Mouse (Mus musculus): ENCODE measurements around the gene Mapk3.
A peak's percentile ranks its signal among the peaks of the same experiment; 100 is the strongest.
"Not testable (repeated sequence)": the region's sequence is repeated elsewhere in the genome, so short reads cannot be mapped to it uniquely, and the experiment has no call there.

Mapk3 gene

GRCm38 (mm10) chr7:126759050-126759671, at the start of gene Mapk3:
Gene Mapk3, plus strand, starts transcription at chr7:126759601.
- DNase-seq (ENCODE audit: low spot score): peak; percentile 95

- DNase-seq (ENCODE audit: low spot score): no peak
Measured at GRCm38 (mm10) chr7:126710266-126710665, 49.1 kb upstream of the Mapk3 start.

- DNase-seq (ENCODE audit: low spot score): no peak
Measured at GRCm38 (mm10) chr7:126711910-126712309, 47.5 kb upstream of the Mapk3 start.

- DNase-seq (ENCODE audit: low spot score): no peak
Measured at GRCm38 (mm10) chr7:126715679-126716078, 43.7 kb upstream of the Mapk3 start.

GRCm38 (mm10) chr7:126717566-126717965, 41.8 kb upstream of the Mapk3 start:
- no peak for DNase-seq (ENCODE audit: low spot score)

- DNase-seq (ENCODE audit: low spot score): no peak
Measured at GRCm38 (mm10) chr7:126718787-126719337, 40.5 kb upstream of the Mapk3 start.

DNA sequence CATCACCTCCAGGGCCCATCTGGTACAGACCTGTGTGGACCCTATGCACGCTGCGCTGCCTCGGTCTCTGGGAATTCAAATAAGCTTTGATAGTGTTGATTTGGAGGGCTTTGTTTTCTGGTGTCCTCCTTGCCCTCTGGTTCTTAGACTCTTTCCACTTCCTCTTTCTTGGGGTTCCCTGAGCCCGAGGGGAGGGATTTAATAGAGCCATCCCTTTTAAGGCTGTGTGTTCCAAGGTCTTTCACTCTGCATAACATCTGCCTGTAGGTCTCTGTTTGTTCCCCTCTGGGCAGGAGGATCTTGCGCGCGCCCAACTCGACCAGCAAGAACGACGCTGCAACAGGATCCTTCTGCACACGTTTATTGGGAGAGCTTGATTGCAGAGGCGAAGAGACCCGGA, 37.8 kb upstream of the Mapk3 start:
- DNase-seq (ENCODE audit: low spot score): no peak

DNA sequence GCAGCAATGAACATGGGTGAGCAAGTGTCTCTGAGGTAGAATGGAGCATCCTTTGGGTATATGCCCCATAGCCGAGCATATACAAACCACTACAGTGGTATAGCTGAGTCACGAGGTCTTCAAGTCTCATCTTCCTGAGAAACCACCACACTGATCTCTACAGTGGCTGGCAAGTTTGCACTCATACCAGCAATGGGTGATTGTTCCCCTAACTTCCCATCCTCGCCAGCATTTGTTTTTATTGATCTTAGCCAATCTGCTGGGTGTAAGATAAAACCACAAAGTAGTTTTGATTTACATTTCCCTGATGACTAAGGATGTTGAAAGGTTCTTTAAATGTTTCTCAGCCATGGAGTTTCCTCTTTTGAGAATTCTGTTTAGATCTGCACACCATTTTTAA, 34.3 kb upstream of the Mapk3 start:
- DNase-seq (ENCODE audit: low spot score): no peak

DNA sequence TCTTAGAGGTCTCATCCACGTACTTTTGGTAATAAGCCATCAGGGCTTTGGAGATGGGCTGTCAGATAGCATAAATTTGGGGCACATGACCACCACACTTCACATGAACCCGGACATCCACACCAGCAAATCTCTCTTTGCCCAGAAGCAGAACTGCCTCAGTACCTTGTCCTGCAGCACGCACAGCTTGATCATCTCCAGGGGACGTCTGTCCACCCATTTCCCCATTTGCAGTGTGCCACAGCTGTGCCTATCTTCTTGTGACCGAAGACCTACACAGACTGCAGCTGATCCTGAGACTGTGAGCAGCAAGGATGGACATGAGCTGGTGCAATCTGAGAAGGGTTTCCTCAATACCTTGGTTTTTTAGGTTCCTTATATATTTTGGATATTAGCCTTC, 33.7 kb upstream of the Mapk3 start:
- DNase-seq (ENCODE audit: low spot score): no peak

- DNase-seq (ENCODE audit: low spot score): not testable (repeated sequence)
Measured at GRCm38 (mm10) chr7:126730256-126730789, 29.1 kb upstream of the Mapk3 start.

GRCm38 (mm10) chr7:126736122-126736521, 23.3 kb upstream of the Mapk3 start:
- no peak for DNase-seq (ENCODE audit: low spot score)

- no peak for DNase-seq (ENCODE audit: low spot score)
Measured at GRCm38 (mm10) chr7:126739551-126739950, 19.9 kb upstream of the Mapk3 start.

DNA sequence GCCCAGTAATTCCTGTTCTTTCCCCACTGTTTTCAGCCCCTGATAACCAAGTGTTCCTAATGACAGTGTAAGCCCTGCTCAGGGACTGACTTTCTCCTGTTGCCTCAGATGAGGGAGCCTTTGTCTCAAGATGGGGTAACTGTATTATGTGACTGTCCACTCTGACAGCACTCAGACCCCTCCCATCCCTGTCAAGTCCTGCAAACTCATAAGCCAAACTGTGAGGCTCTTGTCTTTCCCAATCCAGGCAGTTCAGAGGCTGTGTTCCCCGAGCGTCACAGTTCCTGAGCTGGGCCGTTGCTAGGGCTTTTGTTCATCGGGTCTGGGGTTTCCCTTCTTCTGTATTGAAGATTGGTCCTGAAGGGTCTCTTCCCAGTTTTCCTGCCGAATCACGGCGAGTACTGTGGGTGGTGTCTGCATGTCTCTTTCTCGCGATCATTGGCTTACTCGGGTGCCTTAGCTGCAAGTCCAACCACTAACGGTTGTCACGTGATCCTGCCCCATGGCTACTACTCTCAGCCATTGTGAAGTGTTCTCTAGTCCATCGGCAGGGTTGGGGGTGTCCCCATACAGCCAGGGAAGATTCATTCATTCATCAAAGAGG, 19.2 kb upstream of the Mapk3 start:
- DNase-seq (ENCODE audit: low spot score): no peak

DNA sequence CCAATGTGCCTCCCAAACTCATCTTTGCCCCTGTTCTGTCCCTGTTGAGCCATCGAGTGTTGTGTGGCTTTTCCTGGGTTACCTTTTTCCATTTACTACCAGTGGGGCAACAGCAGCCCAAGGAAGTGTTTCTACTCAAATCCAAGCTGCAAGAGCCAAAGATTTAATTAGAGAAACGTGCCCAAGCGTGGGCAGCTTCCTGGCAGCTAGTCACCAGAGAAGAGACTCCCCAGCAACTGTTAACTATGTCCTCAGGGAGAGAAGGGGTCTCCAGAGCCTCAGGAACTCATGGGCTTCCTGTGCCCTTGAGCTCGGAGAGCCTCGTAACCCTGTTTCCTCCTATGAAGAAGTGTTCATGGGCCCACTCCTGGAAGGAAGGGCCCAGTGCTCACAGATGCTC, 18.4 kb upstream of the Mapk3 start:
- no peak for DNase-seq (ENCODE audit: low spot score)

DNA sequence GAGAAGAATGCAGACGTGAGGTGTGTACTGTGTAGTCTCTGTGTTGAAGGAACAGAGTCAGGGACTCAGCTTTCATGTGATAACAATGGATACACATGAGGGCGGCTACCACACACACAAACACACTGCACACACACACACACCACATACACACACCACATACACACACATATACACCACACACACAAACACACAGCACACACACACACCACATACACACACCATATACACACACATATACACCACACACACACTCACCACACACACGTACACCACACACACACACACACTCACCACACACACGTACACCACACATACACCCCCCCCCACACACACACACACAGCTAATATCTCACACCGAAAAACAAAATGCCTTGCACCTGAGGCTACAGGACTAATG, 17.9 kb upstream of the Mapk3 start:
- DNase-seq (ENCODE audit: low spot score): no peak

DNA sequence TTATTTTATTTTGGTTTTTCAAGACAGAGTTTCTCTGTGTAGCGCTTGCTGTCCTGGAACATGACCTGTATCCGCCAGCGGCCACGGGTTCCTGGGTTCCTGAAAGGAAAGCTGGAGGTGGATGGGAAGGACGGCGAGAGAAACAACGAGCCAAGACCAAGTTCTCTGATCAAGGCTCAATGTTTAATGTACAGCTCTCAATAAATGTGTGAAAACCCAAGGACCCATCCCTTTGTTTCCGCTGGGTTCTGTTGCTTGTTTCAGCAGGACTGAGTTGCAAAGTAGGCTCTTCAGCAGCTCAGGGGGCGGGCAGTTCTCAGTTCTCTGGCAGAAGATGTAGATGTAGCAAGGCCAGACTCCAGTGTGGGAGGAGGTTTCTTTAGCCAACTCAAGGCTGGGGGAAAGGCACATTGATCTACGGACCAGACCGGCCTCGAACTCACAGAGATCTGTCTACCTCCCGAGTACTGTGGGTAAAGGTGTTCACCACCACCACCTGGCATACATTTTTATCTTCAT, 17.4 kb upstream of the Mapk3 start:
- no peak for DNase-seq (ENCODE audit: low spot score)

GRCm38 (mm10) chr7:126746066-126746465, 13.3 kb upstream of the Mapk3 start:
- no peak for DNase-seq (ENCODE audit: low spot score)

- DNase-seq (ENCODE audit: low spot score): no peak
Measured at GRCm38 (mm10) chr7:126746798-126747197, 12.6 kb upstream of the Mapk3 start.

DNA sequence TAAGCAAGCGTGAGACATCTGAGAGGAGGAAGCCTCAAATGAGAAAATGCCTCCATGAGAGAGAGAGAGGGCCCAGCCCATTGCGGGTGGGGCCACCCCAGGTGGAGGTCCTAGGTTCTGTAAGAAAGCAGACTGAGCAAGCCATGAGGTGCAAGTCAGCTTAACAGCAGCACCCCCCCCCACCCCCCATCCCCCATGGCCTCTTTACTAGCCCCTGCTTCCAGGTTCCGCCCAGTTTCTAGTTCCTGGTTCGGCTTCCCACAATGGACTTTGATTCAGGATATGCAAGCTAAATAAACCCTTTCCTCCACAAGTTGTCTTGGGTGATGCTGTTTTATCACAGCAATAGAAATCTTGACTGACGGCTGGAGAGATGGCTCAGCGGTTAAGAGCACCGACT, 10.6 kb upstream of the Mapk3 start:
- no peak for DNase-seq (ENCODE audit: low spot score)

DNA sequence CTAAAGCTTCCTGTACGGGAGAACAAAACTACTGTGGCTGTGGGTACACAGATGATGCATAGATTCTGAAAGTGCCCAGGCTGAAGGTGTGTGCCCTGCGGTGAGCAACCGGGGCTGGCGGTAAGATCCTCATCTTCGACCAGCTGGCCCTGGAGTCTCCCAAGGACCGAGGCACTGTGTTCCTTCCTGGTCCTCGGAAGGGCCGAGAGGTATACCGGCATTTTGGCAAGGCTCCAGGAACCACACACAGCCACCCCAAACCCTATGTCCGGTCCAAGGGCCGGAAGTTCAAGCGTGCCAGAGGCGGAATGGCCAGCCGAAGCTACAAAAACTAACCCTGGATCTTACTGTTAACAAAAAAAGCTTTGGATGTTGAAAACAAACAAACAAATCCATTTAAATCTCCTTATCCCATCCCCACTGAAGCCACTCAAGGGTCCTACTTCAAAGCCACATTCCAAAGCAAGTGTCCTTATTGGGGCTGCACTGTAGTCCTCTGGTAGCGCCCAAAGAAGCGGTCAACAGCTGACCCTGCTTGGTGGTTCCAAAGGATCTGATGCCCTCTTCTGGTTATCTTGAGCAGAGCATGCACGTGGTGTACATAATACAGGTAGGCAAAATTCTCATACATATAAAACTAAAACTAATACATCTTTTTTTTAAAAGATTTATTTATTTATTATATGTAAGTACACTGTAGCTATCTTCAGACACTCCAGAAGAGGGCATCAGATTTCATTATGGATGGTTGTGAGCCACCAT, 9.6 kb upstream of the Mapk3 start:
- no peak for DNase-seq (ENCODE audit: low spot score)

- peak; percentile 95 for DNase-seq (ENCODE audit: low spot score)
Measured at GRCm38 (mm10) chr7:126754866-126755265, 4.5 kb upstream of the Mapk3 start.

- DNase-seq (ENCODE audit: low spot score): no peak
Measured at GRCm38 (mm10) chr7:126758539-126758938, 862 bp upstream of the Mapk3 start.

All from retina, embryonic 14.5 days (tissue).